Mouse (Mus musculus): ENCODE data around the gene Rdh16f1.

Gene Rdh16f1

GRCm38 (mm10) chr10:127759181-127760110 is at the start of gene Rdh16f1, which contains the start of gene Rdh1:
Rdh16f1 (plus strand) TSS chr10:127759787.
Rdh1 (plus strand) TSS chr10:127759721.
- DNase-seq (ENCODE audit: low spot score in 2 of 2): no peak

- no peak for DNase-seq (ENCODE audit: low spot score in 2 of 2)
Measured at GRCm38 (mm10) chr10:127710331-127710730, 49.3 kb upstream of the Rdh16f1 start.

- no peak for DNase-seq (ENCODE audit: low spot score in 2 of 2)
Measured at GRCm38 (mm10) chr10:127712736-127713135, 46.9 kb upstream of the Rdh16f1 start.

GRCm38 (mm10) chr10:127721671-127722418 is 37.7 kb upstream of the Rdh16f1 start:
- peak in 1 of 2 experiments; percentile 27 for DNase-seq (ENCODE audit: low spot score in 2 of 2)

- DNase-seq (ENCODE audit: low spot score in 2 of 2): no peak
Measured at GRCm38 (mm10) chr10:127724178-127724577, 35.4 kb upstream of the Rdh16f1 start, which contains the start of gene Tac2. Tac2 (plus strand) TSS chr10:127724478.

- no peak for DNase-seq (ENCODE audit: low spot score in 2 of 2)
Measured at GRCm38 (mm10) chr10:127725136-127725535, 34.5 kb upstream of the Rdh16f1 start.

GRCm38 (mm10) chr10:127728437-127728836 is 31.1 kb upstream of the Rdh16f1 start:
- no peak for DNase-seq (ENCODE audit: low spot score in 2 of 2)

GRCm38 (mm10) chr10:127730285-127730932 is 29.2 kb upstream of the Rdh16f1 start:
- DNase-seq (ENCODE audit: low spot score in 2 of 2): no peak

GRCm38 (mm10) chr10:127730933-127731310 is 28.7 kb upstream of the Rdh16f1 start:
- no peak for DNase-seq (ENCODE audit: low spot score in 2 of 2)

- no peak for DNase-seq (ENCODE audit: low spot score in 2 of 2)
Measured at GRCm38 (mm10) chr10:127731397-127731796, 28.2 kb upstream of the Rdh16f1 start.

GRCm38 (mm10) chr10:127734434-127734833 is 25.2 kb upstream of the Rdh16f1 start:
- no peak for DNase-seq (ENCODE audit: low spot score in 2 of 2)

GRCm38 (mm10) chr10:127736266-127736665 is 23.3 kb upstream of the Rdh16f1 start:
- no peak for DNase-seq (ENCODE audit: low spot score in 2 of 2)

- no peak for DNase-seq (ENCODE audit: low spot score in 2 of 2)
Measured at GRCm38 (mm10) chr10:127736916-127737315, 22.7 kb upstream of the Rdh16f1 start.

GRCm38 (mm10) chr10:127737552-127737951 is 22.0 kb upstream of the Rdh16f1 start:
- no peak for DNase-seq (ENCODE audit: low spot score in 2 of 2)

GRCm38 (mm10) chr10:127738151-127738882 is 21.3 kb upstream of the Rdh16f1 start:
- peak in 1 of 2 experiments; percentile 25 for DNase-seq (ENCODE audit: low spot score in 2 of 2)

GRCm38 (mm10) chr10:127739083-127739660 is 20.4 kb upstream of the Rdh16f1 start, which contains the start of gene Zbtb39:
Zbtb39 (plus strand) TSS chr10:127739538.
- peak; percentile 73 to 75 for DNase-seq (ENCODE audit: low spot score in 2 of 2)

GRCm38 (mm10) chr10:127739661-127740161 is 19.9 kb upstream of the Rdh16f1 start:
- no peak for DNase-seq (ENCODE audit: low spot score in 2 of 2)

- peak; percentile 29 to 31 for DNase-seq (ENCODE audit: low spot score in 2 of 2)
Measured at GRCm38 (mm10) chr10:127744661-127745060, 14.9 kb upstream of the Rdh16f1 start.

- no peak for DNase-seq (ENCODE audit: low spot score in 2 of 2)
Measured at GRCm38 (mm10) chr10:127745886-127746285, 13.7 kb upstream of the Rdh16f1 start.

- no peak for DNase-seq (ENCODE audit: low spot score in 2 of 2)
Measured at GRCm38 (mm10) chr10:127747254-127747653, 12.3 kb upstream of the Rdh16f1 start.

Measured in heart, adult 9 months (tissue).